Mouse (Mus musculus): ENCODE results near the gene Asf1a. TPM values are rescaled to one million over a fixed set of nuclear protein-coding genes. Genes with fewer than 3 reads are reported as not detected.

The Asf1a gene
- polyA plus RNA-seq (2011; ENCODE audit: insufficient read length, low read depth, missing spikeins): 31.0 and 44.3 TPM in 2 replicates

GRCm38 (mm10) chr10:53596677-53597120, at the start of gene Asf1a:
Gene Asf1a (plus strand): TSS chr10:53596757.
- Histone ChIP-seq H3K27ac (ENCODE audit: insufficient read depth, low read length) (peak within 1 kb of the TSS; percentile 97), H3K4me1 (ENCODE audit: control insufficient read depth, insufficient read depth, low read length) (peaks cover 5% of the 10 kb centered on the region; the same call in 1 of the 2 replicates), H3K4me3 (ENCODE audit: insufficient read depth, low read length) (peak within 1 kb of the TSS; percentile 98)
- TF ChIP-seq POLR2A (IDR thresholded peaks at IDR 0.05; ENCODE audit: low read depth, low read length): peak; percentile 78
- peak; percentile 72 for TF ChIP-seq CTCF (IDR thresholded peaks at IDR 0.05; ENCODE audit: borderline replicate concordance, insufficient read depth, low read length)

GRCm38 (mm10) chr10:53562001-53562400, 34.6 kb upstream of the Asf1a start:
- Histone ChIP-seq H3K4me3 (ENCODE audit: insufficient read depth, low read length) (no peak overlapping the region), H3K4me1 (ENCODE audit: control insufficient read depth, insufficient read depth, low read length) (no peaks in the 10 kb centered on the region), H3K27ac (ENCODE audit: insufficient read depth, low read length) (no peak overlapping the region)
- no peak for TF ChIP-seq POLR2A (IDR thresholded peaks at IDR 0.05; ENCODE audit: low read depth, low read length)
- TF ChIP-seq CTCF (IDR thresholded peaks at IDR 0.05; ENCODE audit: borderline replicate concordance, insufficient read depth, low read length): no peak

- Histone ChIP-seq H3K4me1 (ENCODE audit: control insufficient read depth, insufficient read depth, low read length) (no peaks in the 10 kb centered on the region), H3K27ac (ENCODE audit: insufficient read depth, low read length) (no peak overlapping the region), H3K4me3 (ENCODE audit: insufficient read depth, low read length) (no peak overlapping the region)
- TF ChIP-seq POLR2A (IDR thresholded peaks at IDR 0.05; ENCODE audit: low read depth, low read length) (no peak), CTCF (IDR thresholded peaks at IDR 0.05; ENCODE audit: borderline replicate concordance, insufficient read depth, low read length) (no peak)
These were observed 31.0 kb upstream of the Asf1a start for GRCm38 (mm10) chr10:53565538-53565937.

- H3K27ac ChIP-seq (ENCODE audit: insufficient read depth, low read length): no peak overlapping the region
- H3K4me3 ChIP-seq (ENCODE audit: insufficient read depth, low read length): no peak overlapping the region
- no peak for TF ChIP-seq CTCF (IDR thresholded peaks at IDR 0.05; ENCODE audit: borderline replicate concordance, insufficient read depth, low read length)
- TF ChIP-seq POLR2A (IDR thresholded peaks at IDR 0.05; ENCODE audit: low read depth, low read length): no peak
- no peaks in the 10 kb centered on the region for H3K4me1 ChIP-seq (ENCODE audit: control insufficient read depth, insufficient read depth, low read length)
These were observed 28.0 kb upstream of the Asf1a start for GRCm38 (mm10) chr10:53568531-53568930.

- H3K27ac ChIP-seq (ENCODE audit: insufficient read depth, low read length): no peak overlapping the region
- H3K4me3 ChIP-seq (ENCODE audit: insufficient read depth, low read length): no peak overlapping the region
- TF ChIP-seq CTCF (IDR thresholded peaks at IDR 0.05; ENCODE audit: borderline replicate concordance, insufficient read depth, low read length): no peak
- no peak for TF ChIP-seq POLR2A (IDR thresholded peaks at IDR 0.05; ENCODE audit: low read depth, low read length)
- H3K4me1 ChIP-seq (ENCODE audit: control insufficient read depth, insufficient read depth, low read length): no peaks in the 10 kb centered on the region
These were observed 16.4 kb upstream of the Asf1a start for GRCm38 (mm10) chr10:53580137-53580536.

- Histone ChIP-seq H3K27ac (ENCODE audit: insufficient read depth, low read length) (no peak overlapping the region), H3K4me1 (ENCODE audit: control insufficient read depth, insufficient read depth, low read length) (no peaks in the 10 kb centered on the region), H3K4me3 (ENCODE audit: insufficient read depth, low read length) (peak overlapping the region; percentile 21)
- TF ChIP-seq CTCF (IDR thresholded peaks at IDR 0.05; ENCODE audit: borderline replicate concordance, insufficient read depth, low read length) (no peak), POLR2A (IDR thresholded peaks at IDR 0.05; ENCODE audit: low read depth, low read length) (no peak)
These were observed 15.9 kb upstream of the Asf1a start for GRCm38 (mm10) chr10:53580621-53581081.

- no peak overlapping the region for H3K4me3 ChIP-seq (ENCODE audit: insufficient read depth, low read length)
- H3K4me1 ChIP-seq (ENCODE audit: control insufficient read depth, insufficient read depth, low read length): no peaks in the 10 kb centered on the region
- no peak for TF ChIP-seq POLR2A (IDR thresholded peaks at IDR 0.05; ENCODE audit: low read depth, low read length)
- no peak for TF ChIP-seq CTCF (IDR thresholded peaks at IDR 0.05; ENCODE audit: borderline replicate concordance, insufficient read depth, low read length)
- H3K27ac ChIP-seq (ENCODE audit: insufficient read depth, low read length): no peak overlapping the region
These were observed 15.5 kb upstream of the Asf1a start for GRCm38 (mm10) chr10:53581087-53581486.

GRCm38 (mm10) chr10:53585777-53586176, 10.8 kb upstream of the Asf1a start:
- TF ChIP-seq CTCF (IDR thresholded peaks at IDR 0.05; ENCODE audit: borderline replicate concordance, insufficient read depth, low read length) (no peak), POLR2A (IDR thresholded peaks at IDR 0.05; ENCODE audit: low read depth, low read length) (no peak)
- Histone ChIP-seq H3K27ac (ENCODE audit: insufficient read depth, low read length) (no peak overlapping the region), H3K4me1 (ENCODE audit: control insufficient read depth, insufficient read depth, low read length) (no peaks in the 10 kb centered on the region), H3K4me3 (ENCODE audit: insufficient read depth, low read length) (no peak overlapping the region)

GRCm38 (mm10) chr10:53595744-53596676, 547 bp upstream of the Asf1a start:
- peak overlapping the region; percentile 97 for H3K27ac ChIP-seq (ENCODE audit: insufficient read depth, low read length)
- peak overlapping the region; percentile 70 for H3K4me3 ChIP-seq (ENCODE audit: insufficient read depth, low read length)
- TF ChIP-seq CTCF (IDR thresholded peaks at IDR 0.05; ENCODE audit: borderline replicate concordance, insufficient read depth, low read length) (no peak), POLR2A (IDR thresholded peaks at IDR 0.05; ENCODE audit: low read depth, low read length) (peak; percentile 71)

More at GRCm38 (mm10) chr10:53595744-53596676, 547 bp upstream of the Asf1a start:
- H3K4me1 ChIP-seq (ENCODE audit: control insufficient read depth, insufficient read depth, low read length): peaks cover 5% of the 10 kb centered on the region; the same call in 1 of the 2 replicates

Measured in embryonic fibroblast, embryonic 13.5 days (primary cell).